Mouse (Mus musculus): ENCODE measurements around the gene Zfp213. TPM values are rescaled to one million over a fixed set of nuclear protein-coding genes. Genes with fewer than 3 reads are reported as not detected.

Zfp213 gene
- 20.0 and 22.5 TPM in 2 replicates for polyA plus RNA-seq (2015; fragmentation: Nextera tagmentation; extraction: Ambion mirVana)

- Histone ChIP-seq H3K27me3 (no peaks in the 10 kb centered on the region), H3K27ac (peak within 1 kb of the TSS; percentile 95), H3K4me1 (peaks cover 14% of the 10 kb centered on the region), H3K9me3 (no peaks in the 10 kb centered on the region), H3K36me3 (peaks cover 27% of the 10 kb centered on the region), H3K4me2 (peak within 1 kb of the TSS; percentile 80), H3K9ac (peak within 1 kb of the TSS; percentile 97), H3K4me3 (peak within 1 kb of the TSS; percentile 79)
- under 1% methylated on average over 59 of the region's 59 CpGs for WGBS
- ATAC-seq (ENCODE audit: insufficient number of reproducible peaks, insufficient read depth, low FRiP score, low TSS enrichment, low read depth), result peak; percentile 93
Observed at GRCm38 (mm10) chr17:23563595-23564367, at the start of gene Zfp213. Gene Zfp213, minus strand, starts transcription at chr17:23564238.

DNA sequence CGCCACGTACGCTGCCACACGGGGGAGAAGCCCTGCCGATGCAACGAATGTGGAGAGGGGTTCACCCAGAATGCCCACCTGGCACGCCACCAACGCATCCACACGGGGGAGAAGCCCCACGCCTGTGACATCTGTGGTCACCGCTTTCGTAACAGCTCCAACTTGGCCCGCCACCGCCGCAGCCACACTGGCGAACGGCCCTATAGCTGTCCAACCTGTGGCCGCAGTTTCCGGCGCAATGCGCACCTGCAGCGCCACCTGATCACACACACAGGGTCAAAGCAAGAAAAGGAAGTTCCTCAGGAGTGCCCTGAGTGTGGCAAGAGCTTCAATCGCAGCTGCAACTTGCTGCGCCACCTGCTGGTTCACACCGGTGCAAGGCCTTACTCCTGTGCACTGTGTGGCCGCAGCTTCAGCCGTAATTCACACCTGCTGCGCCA lies 46.3 kb upstream of the Zfp213 start:
- WGBS, result 84% methylated on average over 28 of the region's 28 CpGs
- Histone ChIP-seq H3K27ac (no peak overlapping the region), H3K36me3 (no peaks in the 10 kb centered on the region), H3K4me2 (no peak overlapping the region), H3K9ac (no peak overlapping the region), H3K9me3 (no peaks in the 10 kb centered on the region), H3K27me3 (no peaks in the 10 kb centered on the region), H3K4me3 (no peak overlapping the region), H3K4me1 (no peaks in the 10 kb centered on the region)
- no peak for ATAC-seq (ENCODE audit: insufficient number of reproducible peaks, insufficient read depth, low FRiP score, low TSS enrichment, low read depth)

DNA sequence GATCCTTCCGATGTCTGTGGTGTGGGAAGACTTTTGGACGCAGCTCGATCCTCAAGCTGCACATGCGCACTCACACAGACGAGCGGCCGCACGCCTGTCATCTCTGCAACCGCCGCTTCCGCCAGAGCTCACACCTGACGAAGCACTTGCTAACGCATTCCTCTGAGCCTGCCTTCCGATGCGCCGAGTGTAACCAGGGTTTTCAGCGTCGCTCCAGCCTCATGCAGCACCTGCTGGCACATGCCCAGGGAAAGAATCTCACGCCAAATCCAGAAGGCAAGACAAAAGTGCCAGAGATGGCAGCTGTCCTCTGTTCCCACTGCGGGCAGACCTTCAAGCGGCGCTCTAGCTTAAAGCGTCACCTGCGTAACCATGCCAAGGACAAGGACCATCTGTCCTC lies 45.6 kb upstream of the Zfp213 start:
- Histone ChIP-seq H3K4me2 (no peak overlapping the region), H3K27ac (no peak overlapping the region), H3K4me3 (no peak overlapping the region), H3K9ac (no peak overlapping the region), H3K4me1 (no peaks in the 10 kb centered on the region), H3K27me3 (no peaks in the 10 kb centered on the region), H3K9me3 (no peaks in the 10 kb centered on the region), H3K36me3 (no peaks in the 10 kb centered on the region)
- ATAC-seq (ENCODE audit: insufficient number of reproducible peaks, insufficient read depth, low FRiP score, low TSS enrichment, low read depth), result no peak
- 89% methylated on average over 24 of the region's 24 CpGs for WGBS

GRCm38 (mm10) chr17:23605220-23605619 lies 41.2 kb upstream of the Zfp213 start:
- 81% methylated on average over 8 of the region's 8 CpGs for WGBS
- H3K36me3 ChIP-seq, result no peaks in the 10 kb centered on the region
- H3K4me3 ChIP-seq, result no peak overlapping the region
- no peaks in the 10 kb centered on the region for H3K9me3 ChIP-seq
- no peak for ATAC-seq (ENCODE audit: insufficient number of reproducible peaks, insufficient read depth, low FRiP score, low TSS enrichment, low read depth)
- H3K27ac ChIP-seq, result no peak overlapping the region
- peaks cover 17% of the 10 kb centered on the region for H3K4me1 ChIP-seq
- no peak overlapping the region for H3K9ac ChIP-seq
- H3K27me3 ChIP-seq, result no peaks in the 10 kb centered on the region
- no peak overlapping the region for H3K4me2 ChIP-seq

DNA sequence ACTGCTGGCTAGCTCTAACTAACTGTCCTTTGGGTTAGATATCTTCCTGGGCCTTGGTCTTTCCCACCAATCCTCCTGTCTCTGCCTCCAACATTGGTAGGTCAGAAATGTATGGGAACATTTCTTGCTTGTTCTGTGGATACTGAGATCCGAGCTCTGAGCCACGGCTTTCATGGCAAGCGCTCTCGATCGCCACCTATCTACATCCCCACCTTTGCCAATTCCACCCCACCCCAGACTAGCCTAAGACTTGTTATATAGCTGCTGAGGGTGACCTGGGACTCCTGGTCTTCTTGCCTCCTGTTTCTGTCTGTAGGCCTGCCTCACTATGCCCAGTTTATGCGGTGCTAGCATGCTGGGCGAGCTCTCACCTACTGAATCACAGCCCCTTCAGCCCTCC lies 40.4 kb upstream of the Zfp213 start:
- 79% methylated on average over 7 of the region's 7 CpGs for WGBS
- no peak for ATAC-seq (ENCODE audit: insufficient number of reproducible peaks, insufficient read depth, low FRiP score, low TSS enrichment, low read depth)
- Histone ChIP-seq H3K9me3 (no peaks in the 10 kb centered on the region), H3K27me3 (no peaks in the 10 kb centered on the region), H3K4me2 (no peak overlapping the region), H3K27ac (no peak overlapping the region), H3K4me3 (no peak overlapping the region), H3K4me1 (peaks cover 22% of the 10 kb centered on the region), H3K9ac (no peak overlapping the region), H3K36me3 (no peaks in the 10 kb centered on the region)

GRCm38 (mm10) chr17:23603542-23603941 lies 39.5 kb upstream of the Zfp213 start:
- no peak overlapping the region for H3K4me2 ChIP-seq
- no peak overlapping the region for H3K27ac ChIP-seq
- H3K9me3 ChIP-seq, result no peaks in the 10 kb centered on the region
- H3K4me1 ChIP-seq, result peaks cover 27% of the 10 kb centered on the region
- no peaks in the 10 kb centered on the region for H3K36me3 ChIP-seq
- ATAC-seq (ENCODE audit: insufficient number of reproducible peaks, insufficient read depth, low FRiP score, low TSS enrichment, low read depth), result no peak
- 53% methylated on average over 2 of the region's 2 CpGs for WGBS
- H3K9ac ChIP-seq, result no peak overlapping the region
- no peaks in the 10 kb centered on the region for H3K27me3 ChIP-seq
- H3K4me3 ChIP-seq, result no peak overlapping the region

GRCm38 (mm10) chr17:23603077-23603476 lies 39.0 kb upstream of the Zfp213 start:
- Histone ChIP-seq H3K36me3 (no peaks in the 10 kb centered on the region), H3K9me3 (no peaks in the 10 kb centered on the region), H3K4me2 (peak overlapping the region; percentile 36; the same call in 1 of the 2 replicates), H3K27ac (no peak overlapping the region), H3K9ac (no peak overlapping the region), H3K4me1 (peaks cover 28% of the 10 kb centered on the region), H3K4me3 (no peak overlapping the region), H3K27me3 (no peaks in the 10 kb centered on the region)
- 15% methylated on average over 8 of the region's 8 CpGs for WGBS
- no peak for ATAC-seq (ENCODE audit: insufficient number of reproducible peaks, insufficient read depth, low FRiP score, low TSS enrichment, low read depth)

DNA sequence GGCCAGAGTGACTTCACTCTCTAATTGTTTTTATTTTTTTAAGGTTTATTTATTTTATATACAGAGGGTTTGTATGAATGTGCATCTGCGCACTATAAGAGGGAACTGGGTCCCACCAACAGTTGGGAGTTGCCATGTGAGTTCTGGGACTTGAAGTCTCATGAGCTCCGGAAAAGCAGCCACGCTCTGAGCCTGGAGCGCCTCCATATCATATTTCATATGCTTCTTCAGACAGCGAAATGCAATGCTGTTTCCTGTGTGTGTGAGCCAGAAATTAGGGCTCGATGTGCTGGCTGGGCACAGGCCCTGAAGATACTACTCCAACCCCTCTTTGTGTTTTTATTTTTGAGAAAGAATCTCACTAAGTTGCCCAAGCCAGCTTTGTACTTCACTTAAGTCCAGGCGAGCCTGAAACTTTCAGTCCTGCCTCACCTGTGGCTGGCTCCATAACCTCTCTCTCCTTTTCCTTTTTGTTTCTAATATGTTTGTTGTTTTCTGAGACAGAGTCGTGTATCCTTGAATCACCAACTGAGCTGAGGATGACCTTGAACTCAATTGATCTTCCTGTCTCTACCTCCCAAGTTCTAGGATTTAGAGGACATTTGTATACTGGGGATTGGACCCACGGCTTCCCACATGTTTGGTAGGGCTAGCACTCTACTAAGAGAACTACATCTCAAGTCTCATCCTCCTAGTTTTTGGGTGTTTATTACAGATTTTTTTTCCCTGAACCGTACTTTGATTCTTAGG lies 38.0 kb upstream of the Zfp213 start:
- no peaks in the 10 kb centered on the region for H3K9me3 ChIP-seq

DNA sequence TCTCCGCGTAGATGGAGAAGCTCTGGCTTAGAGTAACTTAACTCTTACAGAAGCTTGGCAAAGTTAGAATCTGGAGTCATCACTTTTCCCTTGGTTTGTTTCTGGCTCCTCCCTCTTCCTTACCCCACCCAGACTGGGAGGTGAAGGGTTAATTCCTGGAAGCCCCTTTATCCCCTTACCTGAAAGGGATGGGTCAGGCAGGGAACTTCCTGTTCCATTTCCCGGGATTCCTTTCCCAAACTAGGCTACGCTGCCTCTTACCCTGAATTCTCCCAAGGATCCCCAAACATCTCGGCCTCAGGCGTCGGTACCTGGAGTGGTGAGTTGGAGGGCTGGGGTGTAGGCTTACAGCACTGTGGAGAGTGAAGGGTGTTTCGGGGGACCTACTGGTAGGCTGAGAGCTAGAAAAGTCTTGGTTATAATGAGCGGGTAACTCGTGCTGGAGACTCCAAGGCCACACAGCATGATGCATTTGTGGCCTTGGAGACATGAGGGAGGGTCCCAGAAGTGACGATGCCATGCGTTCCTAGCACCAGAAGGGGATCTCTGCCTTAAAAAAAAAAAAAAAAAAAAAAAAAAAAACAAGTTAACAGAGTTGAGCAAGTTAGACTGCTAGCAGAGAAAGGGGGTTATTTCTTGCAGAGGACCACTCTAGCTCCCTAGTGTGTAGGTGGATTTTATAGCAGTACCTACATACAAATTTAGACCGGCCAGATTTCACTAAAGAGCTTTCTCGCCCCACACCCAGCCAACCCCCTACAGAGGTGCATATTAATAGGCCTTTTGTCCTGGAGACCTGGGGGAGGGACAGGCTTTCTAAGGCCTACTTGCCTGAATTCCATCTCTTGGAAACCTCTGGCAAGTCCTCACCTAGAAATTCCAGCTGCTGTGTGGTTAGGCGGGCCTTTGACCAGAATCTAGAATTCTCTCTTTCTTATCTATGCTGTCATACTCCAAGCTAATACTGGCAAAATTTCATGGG lies 36.9 kb upstream of the Zfp213 start, which contains the start of gene Zscan10:
TSS of gene Zscan10 (plus strand) at position 216 of the 982 bp plus-strand sequence.
- Histone ChIP-seq H3K27me3 (no peaks in the 10 kb centered on the region), H3K9ac (peak within 1 kb of the TSS; percentile 74; the same call in 1 of the 2 replicates), H3K27ac (peak within 1 kb of the TSS; percentile 95; the same call in 1 of the 2 replicates), H3K4me1 (peaks cover 28% of the 10 kb centered on the region), H3K4me2 (peak within 1 kb of the TSS; percentile 78), H3K9me3 (no peaks in the 10 kb centered on the region), H3K36me3 (no peaks in the 10 kb centered on the region), H3K4me3 (peak within 1 kb of the TSS; percentile 47; the same call in 1 of the 2 replicates)
- 39% methylated on average over 15 of the region's 15 CpGs for WGBS
- no peak for ATAC-seq (ENCODE audit: insufficient number of reproducible peaks, insufficient read depth, low FRiP score, low TSS enrichment, low read depth)

More for the DNA sequence above, 38.0 kb upstream of the Zfp213 start:
- Histone ChIP-seq H3K27me3 (no peaks in the 10 kb centered on the region), H3K36me3 (no peaks in the 10 kb centered on the region), H3K4me3 (no peak overlapping the region), H3K4me1 (peaks cover 28% of the 10 kb centered on the region), H3K27ac (peak overlapping the region; percentile 64), H3K9ac (peak overlapping the region; percentile 32; the same call in 1 of the 2 replicates), H3K4me2 (no peak overlapping the region)
- WGBS, result 29% methylated on average over 10 of the region's 10 CpGs
- no peak for ATAC-seq (ENCODE audit: insufficient number of reproducible peaks, insufficient read depth, low FRiP score, low TSS enrichment, low read depth)

DNA sequence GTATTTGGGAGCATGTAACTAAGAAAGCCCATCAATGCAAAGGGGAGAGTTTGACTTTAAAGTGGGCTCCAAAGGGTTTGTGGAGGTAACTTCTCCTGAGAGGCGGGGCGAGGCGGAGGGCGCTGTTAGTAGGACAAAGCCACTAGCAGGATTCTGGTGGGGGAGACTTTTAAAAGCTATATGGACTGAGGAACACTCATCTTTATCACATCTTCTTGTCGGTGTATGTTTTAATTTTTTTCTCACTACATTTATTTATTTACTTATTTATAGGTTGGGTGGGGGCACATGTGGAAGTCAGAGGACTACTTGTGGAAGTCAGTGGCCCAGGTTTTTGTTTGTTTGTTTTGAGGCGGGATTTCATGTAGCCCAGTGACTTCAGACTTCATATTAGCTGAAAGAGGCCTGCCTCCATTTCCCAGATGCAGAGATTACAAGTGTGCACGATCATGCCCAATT lies 35.6 kb upstream of the Zfp213 start:
- peak overlapping the region; percentile 47 for H3K4me3 ChIP-seq
- no peaks in the 10 kb centered on the region for H3K27me3 ChIP-seq
- no peaks in the 10 kb centered on the region for H3K9me3 ChIP-seq
- H3K9ac ChIP-seq, result peak overlapping the region; percentile 74
- peak overlapping the region; percentile 95 for H3K27ac ChIP-seq
- no peaks in the 10 kb centered on the region for H3K36me3 ChIP-seq
- peak overlapping the region; percentile 78 for H3K4me2 ChIP-seq
- peaks cover 28% of the 10 kb centered on the region for H3K4me1 ChIP-seq
- no peak for ATAC-seq (ENCODE audit: insufficient number of reproducible peaks, insufficient read depth, low FRiP score, low TSS enrichment, low read depth)
- 36% methylated on average over 7 of the region's 7 CpGs for WGBS
